ENCODE assay signal across 8 mouse cellular contexts in genomic region chr7:111028281-111029045, GRCm38 (mm10). TPM values are rescaled to one million over a fixed set of nuclear protein-coding genes. Genes with fewer than 3 reads are reported as not detected.
A peak's percentile ranks its signal among the peaks of the same experiment; 100 is the strongest.
DNase-seq lines count a peak whose midpoint lies in the region; ATAC-seq and TF ChIP-seq lines count a peak whose summit lies in the region.

Gene Ctr9, plus strand, starts transcription at chr7:111028951.

- peak; percentile 98 for ATAC-seq in frontal cortex, adult (ENCODE audit: low TSS enrichment)
- peak; percentile 97 for ATAC-seq in lung, postnatal 0 days

- H3K27me3 ChIP-seq in hindbrain, embryonic 10.5 days (ENCODE audit: insufficient read depth, poor library complexity, severe bottlenecking), result no peaks in the 10 kb centered on the region
- H3K27me3 ChIP-seq in lung, postnatal 0 days (replicated peaks; ENCODE audit: insufficient read depth, low read length), result no peaks in the 10 kb centered on the region

- peaks cover 26% of the 10 kb centered on the region for H3K4me1 ChIP-seq in hindbrain, embryonic 10.5 days (replicated peaks)
- H3K4me1 ChIP-seq in lung, postnatal 0 days (ENCODE audit: insufficient read depth, low read depth, low read length), result peaks cover 5% of the 10 kb centered on the region; the same call in 1 of the 2 replicates

- TF ChIP-seq EP300 in lung, postnatal 0 days (IDR thresholded peaks at IDR 0.05), result peak; percentile 58; the same call in 1 of the 2 replicates

- DNase-seq in MEL-GATA-1-ER (ENCODE audit: extremely low read depth, low read depth), result peak; percentile 70
- DNase-seq in cerebellum, adult 8-10 months, result peak; percentile 96
- peak; percentile 95 for DNase-seq in hindbrain, embryonic 10.5 days (ENCODE audit: low spot score)
- peak; percentile 92 for DNase-seq in layer of hippocampus, adult 9-11 months
- peak; percentile 97 for DNase-seq in lung, postnatal 0 days (ENCODE audit: low spot score)
- peak; percentile 91 for DNase-seq in ovary, postnatal 14 days (ENCODE audit: low spot score)
- DNase-seq in thymus, postnatal 14 days, result peak; percentile 91

- peak within 1 kb of the TSS; percentile 86 for H3K4me2 ChIP-seq in lung, postnatal 0 days (replicated peaks; ENCODE audit: low read depth, low read length)

- H3K4me3 ChIP-seq in hindbrain, embryonic 10.5 days, result peak within 1 kb of the TSS; percentile 95
- peak within 1 kb of the TSS; percentile 82 for H3K4me3 ChIP-seq in lung, postnatal 0 days (ENCODE audit: low read depth, low read length)

- H3K9ac ChIP-seq in lung, postnatal 0 days (replicated peaks; ENCODE audit: low read depth), result peak within 1 kb of the TSS; percentile 80

- H3K27ac ChIP-seq in hindbrain, embryonic 10.5 days, result peak within 1 kb of the TSS; percentile 96
- peak within 1 kb of the TSS; percentile 77 for H3K27ac ChIP-seq in lung, postnatal 0 days (ENCODE audit: low read length)

- H3K36me3 ChIP-seq in hindbrain, embryonic 10.5 days, result peaks cover 33% of the 10 kb centered on the region
- peaks cover 6% of the 10 kb centered on the region; the same call in 1 of the 2 replicates for H3K36me3 ChIP-seq in lung, postnatal 0 days (ENCODE audit: insufficient read depth, low read length)

- H3K9me3 ChIP-seq in hindbrain, embryonic 10.5 days, result no peaks in the 10 kb centered on the region
- H3K9me3 ChIP-seq in lung, postnatal 0 days (ENCODE audit: low read length), result no peaks in the 10 kb centered on the region

- no peak for TF ChIP-seq CTCF in lung, postnatal 0 days (IDR thresholded peaks at IDR 0.05)

- WGBS in hindbrain, embryonic 10.5 days, result 9% methylated on average over 45 of the region's 45 CpGs
- WGBS in lung, postnatal 0 days, result 5% methylated on average over 45 of the region's 45 CpGs

RNA-seq across cellular contexts. Expression of gene Ctr9, which starts in this region (rescaled TPM):
- polyA plus RNA-seq in hindbrain, embryonic 10.5 days (2016; fragmentation: Nextera tagmentation; extraction: Ambion mirVana), result 71.1 and 77.3 TPM in 2 replicates
- 33.8 and 42.0 TPM in 2 replicates for polyA plus RNA-seq in lung, postnatal 0 days (2015; fragmentation: Nextera tagmentation; extraction: Ambion mirVana)

Comparison
In these comparisons a context has a peak if more than half of its experiments do, and no peak if none do; other contexts are left out.
1. Peak in every context shown above with its lines: DNase-seq, ATAC-seq, H3K4me3 ChIP-seq and H3K27ac ChIP-seq.